Mouse (Mus musculus): ENCODE results near the gene Thoc3.

The Thoc3 gene

DNA sequence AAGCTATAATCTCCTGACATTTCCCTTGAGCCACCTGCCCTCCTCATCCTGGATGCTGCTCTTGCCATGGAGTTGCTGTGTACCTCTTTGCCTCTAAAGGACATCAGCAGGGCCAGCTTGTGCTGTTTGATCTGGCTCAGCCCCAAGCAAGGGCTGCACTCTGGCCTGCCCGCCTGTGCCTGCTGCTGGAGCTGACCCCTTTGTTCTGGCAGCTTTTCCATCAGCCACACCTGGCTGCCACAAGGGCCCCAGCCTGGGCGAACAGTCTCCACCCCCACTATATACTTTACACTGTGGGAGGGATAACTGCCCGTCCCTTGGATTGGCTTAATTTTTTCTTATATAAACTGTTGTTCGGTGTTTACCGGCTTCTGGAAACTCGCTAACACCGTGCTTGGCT, 28.7 kb downstream of the Thoc3 start:
- peak; percentile 66 to 90 for DNase-seq

DNA sequence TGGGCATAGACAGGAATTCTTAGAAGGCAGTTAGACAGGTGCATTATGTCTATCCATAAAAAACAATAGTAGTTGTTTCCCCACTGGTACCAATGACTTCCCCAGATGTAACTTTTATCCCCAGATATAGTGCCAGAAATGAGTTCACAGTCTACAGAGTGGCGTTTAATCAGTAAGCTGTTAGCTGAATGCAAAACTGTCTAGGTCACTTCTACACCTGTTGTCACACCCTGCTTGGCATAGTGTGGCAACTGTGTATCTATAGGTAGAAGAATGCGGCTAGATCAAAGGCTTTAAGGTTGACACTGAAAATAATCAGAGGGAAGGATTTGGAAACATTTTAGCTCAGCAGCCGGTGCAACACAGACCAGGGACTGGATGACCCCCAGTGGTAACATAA, 29.8 kb downstream of the Thoc3 start:
- DNase-seq: no peak

DNA sequence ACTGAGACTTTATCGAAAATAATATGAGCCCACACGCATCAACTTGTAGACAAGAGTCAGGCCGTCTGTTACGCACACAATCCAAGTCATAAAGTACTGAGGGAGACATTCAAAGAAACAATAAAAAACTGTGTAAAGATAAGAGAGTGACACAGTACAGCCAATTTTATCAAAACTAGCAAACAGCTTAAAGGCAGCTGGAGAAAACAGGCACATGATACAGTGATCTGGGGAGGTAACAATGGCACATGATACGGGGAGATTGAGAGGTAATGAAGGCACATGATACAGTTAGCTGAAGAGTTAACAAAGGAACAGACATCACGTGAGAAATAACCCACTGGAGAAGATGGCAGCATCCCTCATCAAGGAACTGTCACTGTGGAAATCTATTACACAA, 31.6 kb downstream of the Thoc3 start:
- DNase-seq: no peak

DNA sequence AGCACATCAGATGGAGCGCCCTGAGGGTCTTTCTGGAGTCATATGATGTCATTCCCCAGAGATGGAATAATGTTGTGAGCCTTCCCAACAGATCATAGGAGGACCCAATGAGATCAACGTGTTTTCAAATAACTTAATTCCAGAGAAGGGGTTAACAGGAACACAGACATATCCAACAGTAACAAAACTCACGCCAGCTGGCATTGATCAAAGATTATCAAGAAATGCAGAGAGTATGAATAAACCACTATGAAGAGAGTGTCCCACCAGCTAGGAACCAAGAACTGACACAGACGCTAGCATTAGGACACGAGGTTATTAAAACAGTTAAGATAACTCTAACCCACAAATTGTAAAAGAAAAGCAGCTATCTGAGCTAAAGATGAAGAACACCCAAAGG, 32.0 kb downstream of the Thoc3 start:
- DNase-seq: no peak

DNA sequence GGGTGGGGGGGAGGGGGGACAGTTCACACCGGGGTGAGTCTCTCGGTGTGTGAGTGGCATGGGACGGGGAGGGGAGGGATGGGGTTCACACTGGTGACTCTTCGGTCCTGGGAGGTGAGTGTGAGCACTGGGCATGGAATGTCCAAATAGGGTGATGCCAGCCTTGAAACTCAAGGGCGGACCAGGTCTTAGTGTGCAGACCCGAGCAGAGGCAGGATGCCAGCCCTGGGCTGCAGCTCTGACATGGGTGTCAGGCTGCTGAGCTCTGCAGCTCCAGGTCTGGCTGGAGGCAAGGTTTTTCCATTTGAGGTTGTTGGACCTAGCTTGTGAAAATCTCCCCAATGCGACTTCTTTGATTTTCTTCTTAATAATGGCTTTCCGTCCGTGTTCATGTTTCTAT, 37.5 kb downstream of the Thoc3 start:
- no peak for DNase-seq

DNA sequence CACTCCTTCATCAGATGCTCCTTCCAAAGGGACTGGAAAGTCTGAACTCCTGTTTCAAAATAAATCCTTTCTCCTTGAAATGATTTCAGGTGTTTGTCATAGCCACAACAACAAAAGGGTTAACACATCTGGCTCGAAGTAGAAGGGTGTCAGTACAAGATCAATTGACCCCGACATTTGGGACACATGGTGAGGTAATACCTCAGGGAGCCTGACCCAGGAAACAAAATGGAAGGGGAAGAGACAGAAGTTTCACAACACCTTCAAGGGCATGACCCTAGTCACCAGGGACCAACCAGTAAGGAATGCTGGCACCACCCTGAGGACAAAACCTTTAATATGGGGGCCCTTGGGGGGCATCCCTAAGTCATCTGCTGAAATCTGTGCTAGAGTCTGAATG, 38.6 kb downstream of the Thoc3 start:
- no peak for DNase-seq

DNA sequence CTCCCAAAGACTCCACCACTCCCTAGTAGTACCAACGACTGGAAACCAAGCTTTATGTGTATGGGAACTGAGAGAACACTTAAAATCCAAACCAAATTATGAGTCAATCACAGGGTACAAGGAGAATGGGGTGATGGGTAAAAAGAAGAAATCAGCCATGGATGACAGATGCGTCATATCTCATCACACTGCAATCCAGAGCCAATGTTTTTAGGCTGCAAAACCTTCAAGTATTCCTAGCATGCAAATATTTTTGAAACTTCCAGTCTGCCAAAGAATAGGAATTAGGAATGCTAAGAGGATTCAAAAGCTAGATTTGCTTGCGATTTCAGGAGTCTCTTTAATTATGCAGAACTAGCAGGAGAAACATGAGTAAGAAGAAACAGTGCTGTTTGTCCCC, 39.9 kb downstream of the Thoc3 start:
- no peak for DNase-seq

DNA sequence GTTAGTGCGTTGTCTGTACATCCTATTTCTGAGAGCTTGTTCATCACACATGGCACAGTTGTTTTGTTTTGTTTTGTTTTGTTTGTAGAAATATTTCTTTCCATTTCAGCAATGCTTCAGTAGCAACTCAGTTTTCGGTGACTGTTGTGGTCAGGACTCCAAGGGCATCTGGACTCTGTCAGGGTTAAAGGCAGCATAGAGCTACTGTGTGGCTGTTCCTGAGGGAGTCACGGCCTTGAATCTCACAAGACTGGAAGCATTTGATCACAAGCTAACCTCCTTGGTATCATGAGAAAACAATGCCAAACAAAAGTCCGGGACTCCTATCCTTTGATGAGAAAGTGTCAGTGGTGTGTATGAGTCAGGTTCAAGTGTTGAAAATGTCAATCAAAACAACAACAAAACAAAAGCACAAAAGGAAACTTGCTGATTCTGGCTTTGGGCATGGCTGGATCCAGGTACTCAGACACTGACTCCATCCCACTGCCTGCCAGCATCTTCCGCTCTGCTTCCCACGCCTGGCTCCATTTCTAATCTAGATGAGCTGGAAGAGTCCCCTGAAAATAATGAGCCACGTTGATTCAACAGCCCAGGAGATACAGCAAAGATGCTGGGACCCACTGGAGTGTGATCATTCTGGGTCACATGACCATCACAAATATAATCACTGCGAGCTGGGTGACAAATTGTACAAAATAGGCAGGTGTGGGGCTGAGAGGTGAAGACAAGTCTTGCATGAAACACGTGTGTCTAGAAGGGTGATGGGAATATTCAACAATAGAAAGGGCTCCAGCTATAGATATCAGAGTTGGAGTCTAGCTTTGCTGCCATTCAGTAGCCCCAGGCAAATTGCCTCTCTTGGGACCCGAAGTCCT, 41.6 kb downstream of the Thoc3 start:
- no peak for DNase-seq

DNA sequence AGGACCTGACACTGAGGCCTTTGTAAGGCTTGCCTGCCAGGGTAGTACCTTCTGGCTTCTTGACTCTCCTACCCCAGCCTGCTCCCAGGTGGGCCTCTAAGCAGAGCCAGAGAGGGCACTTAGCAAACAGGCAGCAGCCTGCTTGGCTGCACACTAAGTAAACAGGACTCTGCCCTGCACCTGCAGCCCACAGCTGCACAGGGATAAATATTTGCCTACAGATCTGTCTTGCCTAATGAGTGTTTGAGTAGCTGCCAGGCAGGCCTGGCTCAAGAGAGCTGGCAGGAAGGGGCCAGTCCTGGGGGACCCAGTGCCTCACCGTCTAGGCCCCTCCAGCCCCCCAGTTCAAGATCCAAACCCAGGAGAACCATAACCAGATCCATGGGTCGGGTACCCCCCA, 43.4 kb downstream of the Thoc3 start:
- DNase-seq: peak; percentile 75 to 90

DNA sequence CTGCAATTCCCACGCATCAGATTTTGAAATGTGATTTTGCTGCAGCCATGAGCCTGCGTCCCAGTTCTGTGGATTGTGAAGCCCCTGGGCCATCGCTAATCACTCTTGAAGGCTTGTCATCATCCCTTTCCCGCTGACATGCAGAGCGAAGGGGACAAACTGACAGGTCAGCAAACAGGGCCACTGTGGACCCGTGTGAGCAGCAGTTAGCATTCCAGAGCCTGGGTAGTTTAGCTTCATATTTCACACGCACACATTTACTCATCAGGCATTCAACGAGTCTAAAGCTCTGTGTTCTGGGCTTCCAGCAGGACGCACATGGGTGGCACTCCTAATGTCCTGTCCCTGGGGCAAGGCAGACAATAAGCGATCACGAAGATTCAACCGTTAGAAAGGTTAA, 48.4 kb downstream of the Thoc3 start:
- DNase-seq: no peak

DNA sequence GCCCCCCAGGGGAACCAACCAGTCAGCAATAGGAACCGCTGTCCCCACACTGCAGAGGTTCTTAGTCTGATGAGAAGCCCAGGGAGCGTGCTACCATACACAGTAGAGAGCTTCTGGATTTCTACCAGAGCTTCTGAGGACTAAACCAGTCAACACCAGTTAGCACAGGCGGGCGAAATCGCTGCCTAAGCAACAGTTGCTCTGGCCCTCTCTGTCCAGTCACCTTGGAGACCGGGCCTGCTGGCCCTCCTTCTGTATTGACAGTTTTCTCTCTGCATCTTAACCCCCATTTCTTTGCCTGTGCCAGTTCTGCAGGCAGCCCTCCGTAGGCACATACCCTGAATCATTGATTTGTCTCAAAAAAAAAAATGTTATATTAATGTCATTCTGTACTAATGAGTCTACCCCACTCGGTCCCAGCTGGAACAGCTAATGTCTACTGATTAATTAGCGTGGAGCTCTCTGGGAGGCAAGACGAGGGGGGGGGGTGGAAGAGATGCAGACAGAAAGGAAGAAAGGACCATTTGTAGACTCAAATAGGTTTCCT, 49.8 kb downstream of the Thoc3 start:
- peak; percentile 52 to 82 for DNase-seq

DNA sequence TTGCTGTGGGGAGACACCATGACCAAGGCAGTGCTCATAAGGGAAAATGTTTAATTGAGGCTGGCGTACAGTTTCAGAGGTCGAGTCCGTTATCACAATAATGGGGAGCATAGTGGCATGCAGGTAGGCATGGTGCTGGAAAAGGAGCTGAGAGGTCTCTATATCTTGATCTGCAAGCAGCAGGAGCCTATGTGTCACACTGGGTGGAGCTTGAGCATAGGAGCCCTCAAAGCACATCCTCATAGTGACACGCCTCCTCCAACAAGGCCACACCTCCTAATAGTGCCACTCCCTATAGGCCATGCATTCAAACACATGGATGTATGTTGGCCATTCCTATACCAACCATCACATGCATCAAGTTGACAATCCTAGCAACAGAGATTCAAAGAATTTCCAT, 53.6 kb downstream of the Thoc3 start:
- DNase-seq: no peak

DNA sequence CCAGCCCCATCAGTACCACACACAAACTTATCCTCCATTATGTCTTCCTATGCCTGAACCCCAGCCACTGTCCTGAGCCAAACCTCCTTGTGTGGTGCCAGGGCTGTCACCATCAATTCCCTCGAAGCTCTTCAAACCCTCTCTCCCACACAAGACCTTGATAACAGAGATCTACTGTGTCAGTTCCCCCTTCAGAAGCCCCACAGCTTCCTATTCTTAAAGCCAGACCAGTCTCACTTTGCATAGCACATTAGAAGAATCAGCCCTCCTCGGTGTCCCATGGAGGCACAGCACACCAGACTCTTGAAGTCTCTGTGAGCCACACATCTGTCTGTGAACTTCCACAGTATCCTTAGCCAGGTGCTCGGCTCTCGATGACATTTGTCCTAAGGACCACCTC, 55.9 kb downstream of the Thoc3 start:
- no peak for DNase-seq

DNA sequence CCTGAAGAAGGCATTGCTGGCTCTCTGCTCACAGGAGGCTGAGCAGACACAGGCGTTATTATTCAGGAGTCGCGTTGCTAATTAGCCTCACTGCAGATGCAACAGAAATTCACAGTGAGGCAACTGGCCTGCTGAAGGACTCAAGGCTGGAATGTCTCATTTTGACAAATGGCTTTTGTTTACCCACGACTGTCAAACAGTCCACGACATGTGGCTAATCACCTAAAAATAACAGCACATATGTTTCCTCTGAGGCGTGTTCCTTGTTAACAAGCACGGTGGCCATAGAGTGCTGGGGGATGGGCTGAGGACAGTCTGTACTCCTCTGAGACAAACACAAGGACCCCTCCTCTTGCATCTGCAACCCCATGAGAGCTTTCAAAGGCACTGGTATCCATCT, 56.4 kb downstream of the Thoc3 start:
- no peak for DNase-seq

DNA sequence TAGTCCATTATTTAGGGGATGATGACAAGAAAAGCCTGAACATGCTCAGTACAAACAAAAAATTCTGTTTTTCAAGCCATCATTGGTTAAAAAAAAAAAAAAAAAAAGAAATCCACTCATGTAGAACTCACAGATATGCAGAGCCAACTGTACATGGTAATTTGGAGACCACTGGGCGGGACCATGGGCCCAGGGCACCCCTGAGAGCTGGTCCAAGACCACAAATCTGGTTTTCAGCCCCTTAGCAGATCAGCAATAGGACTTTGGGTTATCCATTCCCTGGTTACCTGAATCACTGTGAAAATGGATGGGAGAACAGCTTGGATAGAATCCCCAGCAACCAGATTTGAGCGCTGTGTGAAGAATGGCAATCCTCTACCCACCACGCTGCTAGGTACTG, 57.0 kb downstream of the Thoc3 start:
- DNase-seq: no peak
